Mouse (Mus musculus) A20 (cell line): ENCODE data around the gene Tecta.
A peak's percentile ranks its signal among the peaks of the same experiment; 100 is the strongest.

Source experiments
- DNase-seq: peaks from one replicate; pipeline ENCODE4 v3.0.0-alpha.2; 2011; ENCODE audit warnings: low read depth, low spot score

The Tecta gene

DNA sequence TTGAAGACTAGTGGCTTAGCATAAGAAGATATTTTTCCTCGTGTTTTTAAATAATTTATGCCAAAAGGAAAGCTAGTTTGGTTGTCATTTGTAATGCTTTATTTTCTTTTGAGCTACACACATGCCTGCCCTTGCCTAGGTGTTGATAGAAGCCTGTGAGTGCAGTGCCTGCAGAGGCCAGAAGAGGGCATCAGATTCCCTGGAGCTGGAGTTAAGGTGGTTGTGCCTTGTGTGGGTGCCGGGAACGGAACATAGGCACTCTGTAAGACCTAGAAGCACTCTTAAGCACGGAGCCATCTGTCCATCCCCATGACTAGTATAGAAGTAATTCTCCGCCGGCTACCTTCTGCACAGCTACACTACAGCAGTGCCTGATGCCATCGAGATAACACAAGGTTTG, 79.1 kb downstream of the Tecta start:
- DNase-seq: no peak

DNA sequence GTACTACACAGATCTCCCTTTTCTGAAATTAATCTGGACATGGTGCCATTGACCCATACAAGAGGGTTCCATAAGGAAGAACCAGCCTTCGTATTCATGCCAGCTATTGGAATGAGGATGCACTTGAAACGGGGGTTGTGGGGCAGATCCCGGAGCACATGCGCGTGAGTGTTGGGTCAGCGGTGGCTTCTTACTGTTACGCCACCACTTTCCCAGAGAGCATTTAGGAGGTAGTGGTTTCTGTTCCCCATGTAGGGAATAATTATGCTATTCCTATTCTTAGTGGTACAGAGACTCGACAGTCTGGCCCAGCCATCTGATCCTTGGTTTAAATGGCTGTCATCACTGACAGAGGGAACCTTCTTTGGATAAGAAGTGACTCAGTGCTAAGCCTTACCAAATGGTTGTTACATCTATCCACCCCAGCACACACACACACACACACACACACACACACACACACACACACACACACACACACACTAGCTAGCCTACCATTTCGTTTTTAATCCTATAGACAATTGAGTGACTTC, 81.2 kb downstream of the Tecta start:
- DNase-seq: no peak

DNA sequence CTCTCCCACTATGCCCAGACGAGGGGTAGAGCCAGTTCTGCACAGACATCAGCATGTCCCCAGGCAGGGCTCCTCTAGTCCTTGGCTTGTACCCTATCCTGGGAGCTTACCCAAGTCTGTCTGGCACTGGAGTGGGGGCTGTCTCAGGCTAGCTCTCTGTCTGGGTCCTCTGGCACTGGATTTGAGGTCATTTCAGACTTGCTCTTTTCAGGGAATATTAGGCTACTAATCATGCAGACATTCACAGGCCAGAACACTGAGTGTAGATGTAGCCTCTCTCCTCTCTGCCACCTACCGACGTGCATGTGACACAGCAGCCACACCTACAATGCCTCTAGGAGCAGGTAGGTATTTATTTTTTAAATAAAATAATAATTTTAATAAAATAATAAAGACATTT, 82.4 kb downstream of the Tecta start:
- DNase-seq: peak; percentile 11

DNA sequence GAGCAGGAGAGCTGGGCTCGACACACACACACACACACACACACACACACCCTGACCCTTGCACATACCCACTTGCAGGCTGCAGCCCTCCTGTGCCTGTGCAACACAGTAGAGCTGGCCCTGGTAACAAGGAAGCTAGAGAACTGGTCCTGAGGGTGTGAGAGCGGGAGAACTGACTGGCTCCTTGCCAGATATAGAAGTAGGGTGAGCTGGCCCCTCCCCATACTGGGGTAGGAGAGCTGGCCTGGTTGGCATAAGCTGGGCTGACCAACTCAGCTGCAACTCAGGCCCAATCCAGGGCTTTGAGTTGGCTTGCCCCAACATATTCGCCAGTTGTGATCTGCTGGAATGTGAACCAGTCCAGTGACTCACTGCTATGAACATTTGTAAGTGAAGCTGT, 83.9 kb downstream of the Tecta start:
- no peak for DNase-seq

DNA sequence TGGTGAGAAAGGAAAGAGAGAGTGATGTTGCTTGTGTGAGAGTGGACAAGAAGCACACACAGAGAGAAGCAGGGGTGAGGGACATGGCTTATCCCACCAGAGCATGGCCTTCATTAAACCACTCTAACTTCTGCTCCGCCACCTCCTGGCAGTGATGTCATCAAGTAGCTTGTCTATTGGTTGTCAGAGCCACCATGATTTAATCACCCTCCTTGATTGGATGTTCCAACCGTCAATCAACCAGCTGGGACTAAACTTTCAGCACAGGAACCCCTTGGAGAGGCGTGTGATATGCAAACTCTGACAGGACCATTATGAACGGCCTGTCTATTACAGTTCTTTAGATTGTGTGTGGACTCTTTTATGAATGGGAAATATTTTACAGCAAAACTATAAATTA, 84.8 kb downstream of the Tecta start:
- peak; percentile 70 for DNase-seq

DNA sequence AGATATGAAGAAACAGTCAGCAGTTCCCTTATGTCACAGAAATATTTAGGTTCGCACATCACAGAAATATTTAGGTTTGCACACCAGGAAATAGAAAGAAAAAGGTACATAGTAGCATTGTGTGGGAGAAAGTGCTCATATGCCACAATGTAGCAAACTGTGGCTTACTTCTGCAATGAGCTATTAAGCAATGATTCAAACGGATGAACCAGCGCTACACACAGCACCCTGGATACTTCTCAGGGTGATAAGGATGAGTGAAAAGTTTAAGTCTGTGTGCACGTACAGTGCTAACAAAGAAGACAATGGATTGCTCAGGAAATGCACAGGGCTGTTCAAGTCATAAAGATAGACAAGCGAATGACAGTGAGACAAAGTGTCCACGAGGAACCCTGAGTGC, 85.3 kb downstream of the Tecta start:
- DNase-seq: no peak

DNA sequence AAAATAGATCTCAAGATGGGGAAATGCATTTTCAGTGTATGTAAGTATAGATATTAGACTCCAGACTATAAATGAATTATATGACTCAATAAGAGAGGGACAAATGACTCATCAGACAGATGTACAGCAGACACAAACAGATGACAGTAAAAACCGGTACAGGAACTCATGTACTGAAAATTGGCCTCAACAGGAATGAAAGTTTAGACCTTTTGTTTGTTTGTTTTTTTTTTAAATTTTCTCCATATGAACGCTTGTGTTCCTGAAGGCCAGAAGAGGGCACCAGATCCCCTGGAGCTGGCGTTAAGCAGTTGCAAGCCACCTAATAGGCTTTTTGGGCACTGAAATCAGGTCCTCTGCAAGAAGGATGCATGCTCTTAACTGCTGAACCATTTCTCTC, 85.9 kb downstream of the Tecta start:
- peak; percentile 51 for DNase-seq

DNA sequence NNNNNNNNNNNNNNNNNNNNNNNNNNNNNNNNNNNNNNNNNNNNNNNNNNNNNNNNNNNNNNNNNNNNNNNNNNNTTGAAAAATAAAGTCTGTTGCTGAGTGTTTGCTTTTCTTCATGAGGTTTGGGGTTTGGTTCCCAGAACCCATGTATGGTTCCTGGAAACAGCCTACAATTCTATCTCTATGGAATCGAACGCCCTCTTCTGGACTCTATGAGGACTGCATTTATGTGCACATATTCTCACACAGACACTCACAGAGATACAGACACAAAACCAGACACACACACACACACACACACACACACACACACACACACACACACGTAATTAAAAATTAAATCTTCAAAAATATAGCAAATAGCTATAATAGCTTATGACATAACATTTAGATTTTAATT, 88.4 kb downstream of the Tecta start:
- DNase-seq: no peak

DNA sequence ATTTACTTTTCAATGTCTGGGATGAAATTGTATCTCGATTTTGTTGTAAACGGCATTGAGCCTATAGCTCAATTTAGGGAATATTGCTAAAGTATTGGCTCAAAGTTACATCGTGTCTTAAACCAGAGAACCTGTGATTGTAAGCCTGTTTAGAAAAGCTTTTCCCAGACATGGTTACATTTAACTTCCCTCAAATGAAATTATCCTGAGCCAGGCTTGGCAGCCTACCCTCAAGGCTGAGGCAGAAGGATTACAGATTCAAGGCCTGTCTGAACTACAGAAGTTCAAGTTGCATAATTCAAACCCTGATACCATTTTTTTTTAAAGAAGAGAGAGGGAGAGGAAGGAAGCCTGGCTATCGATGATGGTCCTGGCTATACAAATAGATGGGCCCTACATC, 95.8 kb downstream of the Tecta start:
- DNase-seq: no peak

DNA sequence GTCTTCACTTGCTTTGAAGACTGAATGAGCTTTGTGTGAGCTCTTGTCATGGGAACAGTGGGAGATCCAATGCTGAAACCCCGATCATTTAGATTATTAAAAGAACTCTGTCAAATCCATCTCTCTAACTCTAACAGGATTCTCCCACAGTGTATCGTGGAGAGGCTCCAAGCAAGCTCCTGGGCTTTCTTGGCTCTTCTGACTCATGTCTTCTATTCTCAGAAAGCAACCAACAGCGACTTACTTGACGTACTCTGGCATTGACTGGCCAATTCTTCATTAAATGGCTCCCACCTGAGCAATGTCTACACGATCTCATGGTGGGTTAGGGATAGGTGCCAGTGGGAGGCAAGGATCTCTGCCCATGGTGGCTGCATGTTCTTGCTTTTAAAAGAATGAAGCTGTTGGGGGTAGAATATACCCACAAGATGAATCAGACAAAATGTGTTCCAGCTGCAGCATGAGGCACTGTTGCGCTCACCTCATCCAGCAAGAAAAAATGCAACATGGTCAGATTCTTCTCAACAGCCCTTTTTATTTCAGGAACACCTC, 98.6 kb downstream of the Tecta start:
- DNase-seq: no peak

DNA sequence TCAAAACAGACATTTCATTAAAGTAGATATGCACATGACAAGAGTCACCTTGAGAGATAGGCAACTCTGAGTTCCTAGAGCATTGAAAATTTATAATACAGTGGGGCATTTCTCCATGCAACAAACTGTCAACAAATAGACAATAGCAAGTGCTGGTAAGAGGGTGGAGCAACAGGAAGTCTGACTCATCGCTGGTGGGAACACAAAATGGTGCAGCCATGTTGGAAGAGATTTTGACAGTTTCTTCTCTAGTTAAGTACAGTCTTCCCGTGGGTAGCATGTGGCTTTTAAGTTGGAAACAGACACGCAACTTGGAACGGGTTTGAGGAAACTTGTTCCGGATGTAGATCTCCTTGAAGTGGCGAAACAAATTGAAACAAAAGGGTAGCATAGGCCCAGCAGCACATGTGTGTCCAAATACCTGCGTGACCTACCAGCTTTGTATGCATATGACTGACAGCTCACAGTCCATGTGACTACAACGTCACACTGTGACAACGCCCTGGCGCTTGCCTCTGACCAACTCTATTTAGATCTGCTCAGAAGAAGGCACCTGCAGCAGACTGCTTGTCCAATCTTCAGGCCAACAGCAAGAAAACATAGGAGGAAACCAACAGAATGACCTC, 103.3 kb downstream of the Tecta start:
- no peak for DNase-seq

DNA sequence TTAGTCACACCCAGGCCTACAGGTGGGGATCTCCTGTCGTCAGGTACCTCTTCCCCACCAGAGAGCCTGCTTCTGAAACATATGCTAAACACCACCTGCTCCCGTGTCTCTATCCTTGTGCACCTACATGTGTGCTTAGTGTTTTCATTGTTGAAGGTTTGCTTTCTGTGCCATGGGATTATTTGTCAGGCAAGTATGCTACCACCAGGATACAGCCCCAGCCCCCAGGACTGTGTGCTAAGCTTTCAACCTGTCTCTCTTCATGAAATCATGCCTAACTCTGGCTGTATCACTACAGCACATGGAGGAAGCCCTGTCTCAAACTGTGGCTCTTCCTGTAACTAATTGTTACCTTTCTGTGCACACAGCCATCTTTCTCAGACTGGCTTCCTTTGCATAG, 105.6 kb downstream of the Tecta start:
- DNase-seq: no peak

DNA sequence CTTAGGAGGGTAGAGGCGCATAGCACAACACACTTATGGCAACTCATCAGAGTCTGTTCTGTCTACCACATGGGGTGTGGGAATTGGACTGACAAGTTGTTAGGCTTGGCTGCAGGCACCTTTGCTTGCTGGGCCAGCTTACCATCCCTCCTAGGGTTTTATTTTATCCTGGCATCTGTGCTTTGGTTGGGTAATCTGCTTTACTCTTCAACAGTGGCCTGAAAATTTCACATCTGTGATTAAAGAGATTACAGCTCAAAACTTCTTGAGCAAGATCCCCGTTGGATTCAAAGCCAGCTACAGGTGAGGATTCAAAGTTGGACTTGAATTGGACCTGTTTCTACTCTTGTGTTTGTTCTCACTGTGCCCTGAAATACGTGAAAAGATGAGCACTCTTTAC, 106.1 kb downstream of the Tecta start:
- no peak for DNase-seq

DNA sequence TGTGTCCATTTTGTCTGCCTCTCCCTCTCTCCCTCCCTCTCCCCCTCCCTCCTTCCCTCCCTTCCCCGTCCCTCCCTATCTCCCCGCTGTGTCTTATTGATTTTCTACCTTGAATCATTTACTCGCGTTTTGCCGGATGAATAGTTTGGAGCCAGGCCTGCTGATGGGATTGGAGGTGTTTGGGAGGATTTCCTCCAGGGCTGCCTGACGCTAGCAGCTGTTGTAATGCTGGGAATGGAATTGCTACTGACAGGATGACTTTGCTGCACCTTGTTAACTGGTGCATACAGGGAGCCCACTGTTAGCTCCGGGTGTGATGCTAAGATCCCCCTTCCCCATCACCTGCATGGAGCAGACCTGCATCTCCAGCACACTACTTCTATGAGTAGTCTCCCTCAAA, 106.7 kb downstream of the Tecta start:
- DNase-seq: no peak

DNA sequence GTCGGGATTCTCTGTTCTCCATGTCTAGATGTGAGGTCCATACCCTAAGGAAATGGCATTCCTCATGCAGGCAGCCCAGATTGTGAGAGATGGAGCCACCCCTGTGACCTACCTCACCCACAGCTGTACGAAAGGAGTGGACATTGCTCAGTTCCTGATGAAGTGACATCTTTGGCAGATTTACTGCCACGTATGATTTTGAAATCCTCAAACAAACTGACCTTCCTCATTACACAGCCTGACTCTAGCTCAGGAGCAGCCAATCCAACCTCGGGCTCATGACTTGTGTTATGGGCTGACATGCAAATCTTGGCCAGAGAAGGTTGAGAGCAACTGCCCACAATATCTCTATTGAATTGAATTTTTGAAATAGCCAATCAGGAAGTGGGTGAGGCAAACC, 120.1 kb downstream of the Tecta start:
- DNase-seq: no peak
